Mouse (Mus musculus) left cerebral cortex, adult 8-10 months (tissue): ENCODE results near the gene Slc9a6. TPM values are rescaled to one million over a fixed set of nuclear protein-coding genes. Genes with fewer than 3 reads are reported as not detected.
A peak's percentile ranks its signal among the peaks of the same experiment; 100 is the strongest.

ENCODE experiments used
- DNase-seq, 2 experiments: peaks; one replicate each; pipeline ENCODE4 v3.0.0; 2022; ENCODE audit warnings: low spot score in 2 of 2
- total RNA-seq, 4 experiments: library from RNA; stranded (reverse); gene quantifications; 2 replicates each; pipeline ENCODE4 v1.2.4; 2022

Gene Slc9a6
- 100 to 1,000 TPM in 3 of 4 experiments, 10 to 100 TPM in 1; 95.4 to 122 (median 108) TPM for total RNA-seq

GRCm38 (mm10) chrX:56609623-56610317 is at the start of gene Slc9a6:
Gene Slc9a6, plus strand, starts transcription at chrX:56609757.
- DNase-seq, result peak; percentile 26 to 44

DNA sequence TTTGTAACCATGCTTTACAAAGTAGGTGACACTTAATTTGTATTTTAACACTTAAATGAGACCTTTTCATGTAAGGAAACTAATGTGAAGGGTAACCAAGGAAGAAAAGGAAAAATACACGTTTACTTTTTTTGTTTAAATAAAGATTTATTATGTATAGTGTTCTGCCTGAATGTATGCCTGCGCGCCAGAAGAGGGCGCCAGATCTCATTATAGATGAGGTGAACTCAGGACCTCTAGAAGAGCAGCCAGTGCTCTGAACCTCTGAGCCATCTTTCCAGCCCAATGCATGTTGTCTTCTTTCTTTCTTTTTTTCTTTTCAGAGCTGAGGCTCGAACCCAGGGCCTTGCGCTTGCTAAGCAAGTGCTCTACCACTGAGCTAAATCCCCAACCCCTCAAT is 37.1 kb upstream of the Slc9a6 start:
- DNase-seq, result no peak

DNA sequence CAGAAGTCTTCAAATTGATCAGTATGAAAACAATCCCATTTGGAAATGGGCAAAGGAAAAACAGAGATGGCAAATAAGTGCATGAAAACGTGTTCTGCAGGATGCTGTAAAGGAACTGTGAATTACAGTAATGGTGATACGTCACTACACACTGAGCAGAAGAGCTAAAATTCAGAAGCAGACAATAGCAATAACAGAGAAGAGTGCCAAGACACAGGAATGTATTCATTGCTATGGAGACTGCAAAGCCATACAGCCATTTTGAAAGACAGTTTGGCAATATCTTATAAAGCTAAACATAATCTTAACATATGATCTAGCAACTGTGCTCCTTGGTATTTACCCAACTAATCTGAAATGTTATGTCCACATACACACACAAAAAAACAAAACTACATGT is 31.4 kb upstream of the Slc9a6 start:
- DNase-seq, result no peak

DNA sequence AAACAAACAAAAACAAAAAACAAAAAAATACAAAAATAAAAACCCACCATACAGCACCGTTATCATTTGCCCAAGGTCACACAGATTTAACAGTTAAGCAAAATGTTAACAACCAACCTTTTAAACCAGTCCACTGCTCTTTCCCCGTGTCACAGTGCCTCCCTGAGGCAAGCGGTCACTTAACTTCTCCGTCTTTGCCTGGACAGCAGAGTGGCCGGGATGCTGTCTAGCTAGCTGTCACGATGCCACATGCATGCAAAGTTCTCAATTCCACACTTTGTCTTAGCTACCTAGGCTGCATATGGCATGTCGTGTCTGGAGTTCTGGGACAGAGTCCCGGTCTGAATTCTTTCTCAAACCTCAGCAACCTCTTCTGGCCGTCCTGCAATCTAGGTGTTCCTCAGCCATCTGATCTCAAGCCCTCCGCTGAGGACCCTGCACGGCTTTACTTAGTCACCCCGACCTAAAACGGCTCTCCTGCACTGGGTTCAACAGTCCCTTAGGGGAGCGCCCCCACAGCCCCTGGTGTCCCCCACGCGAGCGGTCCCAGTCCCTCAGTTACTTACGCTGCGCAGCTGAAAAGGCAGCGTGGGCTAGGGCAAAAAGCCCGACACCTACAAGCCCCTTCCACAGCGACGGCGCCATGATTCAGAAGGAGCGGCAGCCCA is 12.2 kb upstream of the Slc9a6 start:
- peak in 1 of 2 experiments; percentile 3 for DNase-seq

DNA sequence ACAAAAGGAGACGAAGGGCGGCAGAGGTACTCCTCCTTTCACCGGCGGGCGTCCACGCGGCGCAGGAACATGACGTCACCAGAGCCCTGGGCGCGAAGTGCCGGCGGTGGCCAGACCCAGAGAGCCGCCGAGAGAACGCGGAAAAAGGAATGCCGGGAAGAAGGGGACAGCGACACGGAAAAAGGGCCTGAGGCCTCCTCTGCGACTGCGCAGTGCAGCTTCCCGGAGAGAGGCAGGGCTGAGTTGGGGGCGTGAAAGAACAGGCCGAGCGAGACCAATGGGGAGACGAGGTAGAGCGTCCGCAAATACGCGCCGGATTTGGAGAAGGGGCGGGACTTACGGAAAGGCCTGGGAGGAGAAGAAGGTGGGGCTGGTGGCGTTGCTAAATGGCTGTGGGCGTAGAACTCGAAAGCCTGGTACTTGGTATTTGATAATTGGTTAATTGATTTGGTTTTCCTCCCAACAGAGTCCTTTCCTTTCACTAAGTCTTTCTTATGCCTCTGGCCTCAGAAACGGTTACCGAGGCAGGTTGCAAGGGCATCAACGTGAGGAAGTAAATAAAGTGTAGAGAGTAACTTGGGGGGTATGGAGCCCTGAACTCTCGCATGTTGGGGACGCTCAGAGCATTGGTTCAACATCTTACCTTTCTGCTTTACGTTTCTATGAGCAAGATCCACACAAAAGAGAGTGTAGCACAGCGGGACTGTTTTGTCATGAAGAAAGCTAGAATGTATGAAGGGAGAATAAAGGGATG is 11.5 kb upstream of the Slc9a6 start, which contains the start of gene Mmgt1:
Mmgt1 (minus strand) TSS at position 183 of the 754 bp plus-strand sequence.
- DNase-seq, result peak; percentile 76 to 92

GRCm38 (mm10) chrX:56606536-56606935 is 3.0 kb upstream of the Slc9a6 start:
- DNase-seq, result no peak

GRCm38 (mm10) chrX:56607032-56607710 is 2.4 kb upstream of the Slc9a6 start:
- no peak for DNase-seq

GRCm38 (mm10) chrX:56609285-56609622 is 303 bp upstream of the Slc9a6 start:
- DNase-seq, result no peak

- peak; percentile 2 to 11 for DNase-seq
These were observed 749 bp downstream of the Slc9a6 start for GRCm38 (mm10) chrX:56610318-56610694.

DNA sequence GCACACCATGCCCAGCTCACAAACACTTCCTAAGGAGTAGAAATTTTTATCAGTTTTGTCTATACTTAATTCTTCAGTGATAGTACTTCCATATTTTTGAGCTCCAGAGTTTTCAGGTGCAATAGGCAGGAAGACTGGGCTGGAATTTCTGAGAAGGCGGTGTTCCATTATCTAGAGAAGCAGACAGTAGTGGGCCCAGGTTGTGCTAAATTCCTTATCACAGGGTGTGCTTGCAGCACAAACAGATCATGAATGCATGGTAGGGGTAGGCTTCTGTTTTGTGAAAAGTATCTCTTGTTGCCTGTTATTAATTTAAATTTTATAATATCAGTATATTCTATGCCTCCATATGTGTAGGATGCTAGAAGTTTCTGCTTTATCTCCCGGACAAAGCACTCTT is 5.7 kb downstream of the Slc9a6 start:
- no peak for DNase-seq

GRCm38 (mm10) chrX:56636185-56636584 is 26.6 kb downstream of the Slc9a6 start:
- DNase-seq, result no peak

DNA sequence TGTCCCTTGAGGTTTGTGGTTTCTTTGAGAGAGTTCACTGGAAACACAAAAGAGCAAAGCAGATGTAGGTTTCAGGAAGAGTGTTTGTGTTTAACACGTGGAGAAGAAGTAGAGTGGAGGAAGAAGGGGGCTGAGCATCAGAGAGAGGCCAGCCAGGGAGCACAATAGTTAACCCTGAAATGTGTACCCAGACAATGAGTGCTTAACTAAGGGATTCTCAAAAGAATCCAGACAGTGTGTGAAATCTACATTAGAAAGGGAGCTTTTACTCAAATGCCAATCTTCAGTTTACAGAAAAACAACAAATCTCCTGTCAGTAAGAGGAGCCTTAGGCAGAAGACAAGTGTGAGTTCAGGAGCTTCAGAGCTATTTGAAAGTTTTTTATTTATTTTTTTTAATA is 30.5 kb downstream of the Slc9a6 start:
- DNase-seq, result no peak

- DNase-seq, result no peak
These were observed 40.2 kb downstream of the Slc9a6 start for GRCm38 (mm10) chrX:56649549-56650354.

- DNase-seq, result no peak
These were observed 40.7 kb downstream of the Slc9a6 start for GRCm38 (mm10) chrX:56650355-56650652.

- DNase-seq, result peak in 1 of 2 experiments; percentile 12
These were observed 41.3 kb downstream of the Slc9a6 start for GRCm38 (mm10) chrX:56650885-56651284.

- DNase-seq, result no peak
These were observed 42.2 kb downstream of the Slc9a6 start for GRCm38 (mm10) chrX:56651738-56652137.

- no peak for DNase-seq
These were observed 46.1 kb downstream of the Slc9a6 start for GRCm38 (mm10) chrX:56655686-56656085.

GRCm38 (mm10) chrX:56659286-56659685 is 49.7 kb downstream of the Slc9a6 start:
- DNase-seq, result no peak

DNA sequence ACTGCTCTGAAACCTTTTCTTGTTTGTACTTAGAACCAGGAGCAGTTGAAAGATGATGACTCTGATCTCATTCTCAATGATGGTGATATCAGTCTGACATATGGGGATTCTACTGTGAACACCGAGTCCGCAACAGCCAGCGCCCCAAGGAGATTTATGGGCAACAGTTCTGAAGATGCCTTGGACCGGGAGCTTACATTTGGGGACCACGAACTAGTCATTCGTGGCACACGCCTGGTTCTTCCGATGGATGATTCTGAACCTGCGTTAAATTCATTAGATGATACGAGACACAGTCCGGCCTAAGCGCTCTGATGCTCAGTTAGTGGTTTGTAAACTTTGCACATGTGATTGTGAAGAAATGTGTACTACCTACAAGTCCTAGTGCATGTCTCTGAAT is 51.6 kb downstream of the Slc9a6 start:
- DNase-seq, result no peak

DNA sequence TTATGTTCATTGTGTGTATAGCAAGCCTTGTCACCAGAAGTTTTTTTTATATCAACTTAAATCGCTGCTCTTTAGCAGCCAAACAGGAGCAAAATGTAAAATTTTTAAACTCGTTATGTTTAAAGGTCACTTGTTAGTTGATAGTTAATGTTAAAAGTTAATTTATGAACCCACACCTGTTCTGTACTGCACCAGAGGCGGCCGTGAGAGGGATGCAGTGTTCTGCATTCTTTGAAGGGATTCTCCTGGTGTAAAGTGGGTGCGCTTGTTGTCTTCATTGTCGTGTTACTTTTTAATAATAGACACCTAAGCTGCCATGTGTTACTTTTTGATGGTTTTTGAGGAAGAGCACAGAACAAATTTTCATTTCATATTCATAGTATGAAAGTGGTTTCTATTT is 52.8 kb downstream of the Slc9a6 start:
- DNase-seq, result no peak

DNA sequence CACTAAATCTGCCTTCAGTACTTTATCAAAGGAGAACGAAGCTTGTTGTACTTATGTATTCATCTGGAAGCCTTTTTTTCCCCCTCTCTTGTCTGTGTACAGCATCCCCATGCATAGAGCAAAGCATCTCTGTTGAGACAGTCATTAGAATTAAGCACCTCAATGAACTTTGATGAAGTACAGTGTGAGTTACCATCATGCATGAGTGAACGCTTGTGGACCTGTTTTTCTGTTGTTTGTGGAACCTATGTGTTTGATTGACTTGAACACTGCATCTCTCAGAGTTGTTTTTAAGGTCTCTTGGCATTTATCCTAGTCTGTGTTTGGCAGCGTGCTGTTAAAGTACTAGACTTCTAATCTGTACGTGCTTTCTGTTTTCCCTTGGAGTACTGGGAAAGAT is 53.8 kb downstream of the Slc9a6 start:
- no peak for DNase-seq
